Mouse (Mus musculus): Measurements from ENCODE around the gene Urad.

Gene Urad

GRCm38 (mm10) chr5:147322183-147322582 lies at the start of gene Urad:
Gene Urad, minus strand, starts transcription at chr5:147322440.
- in situ Hi-C loops (cut with MboI; ENCODE audit: low pct_unique_long_range_greater_than_20kb in 1 of 2, low sequenced_read_pairs in 2 of 2, unreplicated experiment in 1 of 2) = loop anchor here (10.0 to 25.0 kb wide), 3 partner anchors 197 to 635 kb away; no protein-coding TSS in a partner anchor

- in situ Hi-C loops (cut with MboI; ENCODE audit: low pct_unique_long_range_greater_than_20kb in 1 of 2, low sequenced_read_pairs in 2 of 2, unreplicated experiment in 1 of 2) = no loop called here
Observed at GRCm38 (mm10) chr5:147370276-147370675, 48.0 kb upstream of the Urad start.

DNA sequence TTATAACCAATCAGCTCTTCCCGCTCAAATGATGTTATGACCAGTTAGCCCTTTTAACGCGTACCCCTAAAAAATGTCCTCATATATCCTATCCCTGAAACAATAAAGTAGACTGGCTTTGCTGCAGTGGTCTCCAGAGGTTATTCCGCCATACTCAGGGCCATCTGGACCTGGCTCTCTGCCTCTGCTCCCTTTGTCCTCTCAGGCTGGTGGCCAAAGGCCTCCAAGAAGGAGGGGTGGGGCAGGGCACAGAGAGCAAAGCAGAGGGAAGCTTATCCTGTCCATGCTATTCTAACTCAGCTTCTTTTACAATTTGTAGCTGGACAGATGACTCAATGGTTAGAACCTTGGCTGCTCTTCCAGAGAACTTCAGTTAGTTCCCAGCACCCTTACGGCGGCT lies 46.0 kb upstream of the Urad start:
- in situ Hi-C loops (cut with MboI; ENCODE audit: low pct_unique_long_range_greater_than_20kb in 1 of 2, low sequenced_read_pairs in 2 of 2, unreplicated experiment in 1 of 2) = no loop called here

GRCm38 (mm10) chr5:147365995-147366765 lies 43.9 kb upstream of the Urad start:
- in situ Hi-C loops (cut with MboI; ENCODE audit: low pct_unique_long_range_greater_than_20kb in 1 of 2, low sequenced_read_pairs in 2 of 2, unreplicated experiment in 1 of 2) = no loop called here

GRCm38 (mm10) chr5:147363054-147363453 lies 40.8 kb upstream of the Urad start:
- in situ Hi-C loops (cut with MboI; ENCODE audit: low pct_unique_long_range_greater_than_20kb in 1 of 2, low sequenced_read_pairs in 2 of 2, unreplicated experiment in 1 of 2) = no loop called here

GRCm38 (mm10) chr5:147358481-147358880 lies 36.2 kb upstream of the Urad start:
- in situ Hi-C loops (cut with MboI; ENCODE audit: low pct_unique_long_range_greater_than_20kb in 1 of 2, low sequenced_read_pairs in 2 of 2, unreplicated experiment in 1 of 2) = no loop called here

- in situ Hi-C loops (cut with MboI; ENCODE audit: low pct_unique_long_range_greater_than_20kb in 1 of 2, low sequenced_read_pairs in 2 of 2, unreplicated experiment in 1 of 2) = no loop called here
Observed at GRCm38 (mm10) chr5:147357536-147357935, 35.3 kb upstream of the Urad start.

DNA sequence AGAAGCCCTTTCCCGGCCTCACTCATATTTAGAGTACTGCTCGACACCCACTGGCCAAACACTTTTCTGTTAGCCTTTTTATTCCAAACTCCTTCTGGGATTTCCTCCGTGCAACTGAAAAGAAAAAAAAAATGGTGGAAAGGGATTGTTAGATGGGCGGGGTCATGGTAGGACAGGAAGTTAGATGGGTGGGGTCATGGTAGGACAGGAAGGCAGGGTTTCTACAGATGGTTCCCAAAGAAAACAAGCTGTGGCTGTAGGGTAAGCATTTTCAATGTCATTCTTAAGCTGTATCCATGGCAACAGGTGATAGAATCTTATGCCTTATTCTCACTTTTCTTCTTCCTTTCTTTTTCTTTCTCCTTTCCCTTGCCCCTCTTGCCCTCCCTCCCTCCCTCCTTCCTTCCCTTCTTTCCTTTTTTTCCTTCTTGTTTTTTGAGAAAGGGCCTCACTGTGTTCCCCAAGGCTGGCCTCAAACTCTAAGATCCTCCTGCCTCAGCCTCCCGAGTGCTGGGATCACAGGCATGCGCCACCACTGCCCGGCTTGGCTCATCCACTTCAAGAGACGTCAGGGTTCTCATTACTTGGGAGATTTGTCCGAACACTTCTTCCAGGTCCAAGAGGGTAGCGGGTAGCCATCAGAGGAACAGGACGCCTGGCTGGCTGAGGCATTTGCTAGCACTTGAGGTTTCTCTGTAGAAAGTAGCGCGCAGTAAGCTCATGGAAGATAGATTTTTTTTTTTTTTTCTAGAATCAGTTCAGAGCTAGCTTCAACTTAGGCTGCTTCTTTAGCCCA lies 34.2 kb upstream of the Urad start:
- in situ Hi-C loops (cut with MboI; ENCODE audit: low pct_unique_long_range_greater_than_20kb in 1 of 2, low sequenced_read_pairs in 2 of 2, unreplicated experiment in 1 of 2) = no loop called here

DNA sequence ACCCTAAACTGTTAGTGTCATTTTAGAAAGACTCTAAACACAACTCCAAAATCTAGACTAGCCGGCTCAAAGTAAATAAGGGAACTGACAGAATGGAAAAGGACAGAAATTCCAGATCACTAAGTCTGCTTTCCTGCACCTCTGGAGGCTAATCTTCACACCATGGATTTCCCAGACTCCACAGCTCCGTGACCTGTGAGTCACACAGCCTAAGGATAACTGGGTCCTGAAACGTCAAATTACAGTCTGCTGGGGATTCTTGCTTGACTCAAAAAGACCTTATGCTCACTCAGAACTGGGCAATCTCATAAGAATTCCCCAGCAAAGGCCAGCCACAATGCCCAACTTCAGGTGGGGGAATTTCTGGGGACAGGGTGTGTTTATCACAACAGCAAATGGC lies 33.5 kb upstream of the Urad start:
- in situ Hi-C loops (cut with MboI; ENCODE audit: low pct_unique_long_range_greater_than_20kb in 1 of 2, low sequenced_read_pairs in 2 of 2, unreplicated experiment in 1 of 2) = no loop called here

DNA sequence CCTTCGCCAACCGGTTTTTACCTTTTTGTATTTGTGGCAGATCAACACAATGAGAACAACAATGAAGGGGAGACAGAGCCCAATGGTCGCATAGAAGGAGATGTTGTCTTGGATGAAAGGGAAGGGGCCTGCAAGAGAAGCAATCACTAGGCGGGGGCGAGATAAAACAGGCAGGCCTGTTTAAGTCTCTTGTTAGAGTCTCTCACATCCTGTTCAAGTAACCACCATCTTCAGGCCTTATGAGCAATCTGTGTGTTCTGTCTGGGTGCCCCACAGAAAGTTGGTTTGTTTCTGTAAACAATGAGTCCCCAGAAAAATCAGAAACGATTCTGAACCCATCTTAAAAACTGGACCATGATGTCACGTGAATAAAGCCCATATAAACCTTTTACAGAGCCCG lies 32.7 kb upstream of the Urad start:
- in situ Hi-C loops (cut with MboI; ENCODE audit: low pct_unique_long_range_greater_than_20kb in 1 of 2, low sequenced_read_pairs in 2 of 2, unreplicated experiment in 1 of 2) = no loop called here

GRCm38 (mm10) chr5:147354161-147354780 lies 32.0 kb upstream of the Urad start:
- in situ Hi-C loops (cut with MboI; ENCODE audit: low pct_unique_long_range_greater_than_20kb in 1 of 2, low sequenced_read_pairs in 2 of 2, unreplicated experiment in 1 of 2) = no loop called here

DNA sequence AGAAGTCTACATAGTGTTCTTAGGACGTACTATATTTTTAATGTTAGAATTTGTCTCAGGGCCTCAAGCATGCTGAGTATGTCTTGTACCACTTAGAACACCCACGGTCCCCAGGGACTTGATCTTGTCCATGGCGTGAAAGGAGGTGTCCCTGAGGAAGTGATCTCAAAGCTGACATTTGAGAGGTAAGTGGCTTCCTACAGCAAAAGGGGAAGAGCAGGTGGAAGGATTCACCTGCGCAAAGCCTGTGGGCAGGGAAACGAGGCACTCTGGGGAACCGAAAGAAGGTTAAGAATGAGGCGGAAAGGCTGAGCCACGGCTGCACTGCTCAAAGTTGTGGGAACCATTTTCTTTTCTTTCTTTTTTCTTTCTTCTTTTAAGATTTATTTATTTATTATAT lies 29.7 kb upstream of the Urad start:
- in situ Hi-C loops (cut with MboI; ENCODE audit: low pct_unique_long_range_greater_than_20kb in 1 of 2, low sequenced_read_pairs in 2 of 2, unreplicated experiment in 1 of 2) = no loop called here

DNA sequence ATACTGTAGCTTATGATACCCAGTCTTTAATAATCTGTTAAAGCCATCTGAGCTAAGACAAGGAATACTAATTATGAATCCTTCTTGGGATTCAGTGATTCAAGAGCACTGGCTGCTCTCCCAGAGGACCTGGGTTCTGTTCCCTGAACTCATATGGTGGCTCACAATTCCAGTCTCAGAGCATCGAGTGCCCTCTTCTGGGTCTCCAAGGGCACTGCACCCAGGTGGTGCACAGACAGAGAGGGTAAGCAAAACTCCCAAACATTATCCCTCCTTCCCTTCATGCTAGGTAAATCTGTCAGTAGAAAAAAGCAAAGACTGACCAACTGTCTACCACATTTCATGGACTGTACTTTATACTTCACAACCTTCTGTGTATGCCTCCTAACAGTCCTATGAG lies 23.7 kb upstream of the Urad start:
- in situ Hi-C loops (cut with MboI; ENCODE audit: low pct_unique_long_range_greater_than_20kb in 1 of 2, low sequenced_read_pairs in 2 of 2, unreplicated experiment in 1 of 2) = no loop called here

- in situ Hi-C loops (cut with MboI; ENCODE audit: low pct_unique_long_range_greater_than_20kb in 1 of 2, low sequenced_read_pairs in 2 of 2, unreplicated experiment in 1 of 2) = no loop called here
Observed at GRCm38 (mm10) chr5:147343904-147344303, 21.7 kb upstream of the Urad start.

DNA sequence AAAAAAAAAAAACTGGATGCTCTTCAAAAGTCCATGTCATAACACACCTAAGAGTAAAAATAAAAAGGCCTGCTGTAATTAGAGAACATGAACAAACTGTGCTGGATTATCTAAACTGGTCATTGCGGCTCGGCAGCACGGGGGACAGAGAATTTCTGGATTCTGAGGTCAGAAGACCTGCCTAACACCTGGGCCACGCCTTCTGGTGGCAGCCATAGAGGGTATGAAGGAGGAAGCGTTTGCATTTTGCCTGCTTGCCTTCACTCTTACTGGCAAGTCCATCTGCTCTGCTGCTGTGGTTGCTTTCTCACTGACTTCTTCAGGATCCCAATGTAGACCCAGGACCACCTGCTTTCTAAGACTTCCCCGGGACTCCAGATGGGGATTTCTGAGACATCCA lies 20.7 kb upstream of the Urad start:
- in situ Hi-C loops (cut with MboI; ENCODE audit: low pct_unique_long_range_greater_than_20kb in 1 of 2, low sequenced_read_pairs in 2 of 2, unreplicated experiment in 1 of 2) = no loop called here

DNA sequence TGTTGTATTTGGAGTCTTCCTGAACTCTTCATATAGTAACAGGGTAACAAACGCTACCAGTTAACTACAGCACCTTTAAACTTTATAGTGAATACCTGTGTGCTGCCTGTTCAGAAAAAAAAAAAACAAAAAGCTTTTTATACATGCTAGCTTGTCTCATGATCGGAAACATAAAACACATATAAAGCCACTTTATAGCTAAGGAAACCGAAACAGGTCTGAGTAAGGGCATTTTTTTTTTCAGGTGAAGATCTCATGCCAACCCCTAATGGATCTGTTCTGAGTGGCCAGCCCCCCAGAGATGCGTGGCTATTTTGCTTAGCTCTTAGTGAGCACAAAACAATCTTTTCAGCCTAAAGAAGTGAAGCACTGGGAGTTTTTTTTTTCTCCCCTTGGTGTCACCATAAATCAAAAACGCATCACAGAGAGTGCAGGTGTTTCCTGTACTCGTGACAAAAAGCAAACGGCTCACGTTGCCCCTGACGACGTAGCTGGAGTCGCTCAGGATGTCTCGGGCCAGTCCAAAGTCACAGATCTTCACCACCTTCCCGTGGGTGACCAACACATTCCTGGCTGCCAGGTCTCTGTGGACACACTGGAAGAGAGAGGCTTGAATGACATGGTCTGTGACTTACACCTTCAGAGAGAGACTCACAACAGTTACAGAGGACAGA lies 18.6 kb upstream of the Urad start:
- in situ Hi-C loops (cut with MboI; ENCODE audit: low pct_unique_long_range_greater_than_20kb in 1 of 2, low sequenced_read_pairs in 2 of 2, unreplicated experiment in 1 of 2) = no loop called here

DNA sequence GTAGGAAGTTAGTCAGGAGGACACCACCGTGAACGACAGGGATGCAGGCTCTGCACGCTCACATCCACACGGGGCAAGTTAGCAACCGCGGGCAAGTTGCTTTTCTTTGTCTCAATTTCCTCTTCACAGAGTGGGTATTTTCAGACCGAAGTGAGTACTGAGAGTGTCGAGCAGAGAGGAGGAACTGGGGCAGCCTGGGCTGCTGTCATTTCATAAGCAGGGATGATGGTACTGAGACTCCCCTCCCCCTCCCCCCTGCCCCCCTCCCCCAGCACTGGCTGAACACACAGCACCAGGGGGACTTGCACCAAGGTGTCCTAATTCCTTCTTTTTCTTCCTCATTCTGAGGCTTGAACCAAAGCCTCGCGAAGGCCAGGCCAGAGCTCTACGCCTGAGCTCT lies 17.3 kb upstream of the Urad start:
- in situ Hi-C loops (cut with MboI; ENCODE audit: low pct_unique_long_range_greater_than_20kb in 1 of 2, low sequenced_read_pairs in 2 of 2, unreplicated experiment in 1 of 2) = no loop called here

- in situ Hi-C loops (cut with MboI; ENCODE audit: low pct_unique_long_range_greater_than_20kb in 1 of 2, low sequenced_read_pairs in 2 of 2, unreplicated experiment in 1 of 2) = no loop called here
Observed at GRCm38 (mm10) chr5:147338967-147339366, 16.7 kb upstream of the Urad start.

DNA sequence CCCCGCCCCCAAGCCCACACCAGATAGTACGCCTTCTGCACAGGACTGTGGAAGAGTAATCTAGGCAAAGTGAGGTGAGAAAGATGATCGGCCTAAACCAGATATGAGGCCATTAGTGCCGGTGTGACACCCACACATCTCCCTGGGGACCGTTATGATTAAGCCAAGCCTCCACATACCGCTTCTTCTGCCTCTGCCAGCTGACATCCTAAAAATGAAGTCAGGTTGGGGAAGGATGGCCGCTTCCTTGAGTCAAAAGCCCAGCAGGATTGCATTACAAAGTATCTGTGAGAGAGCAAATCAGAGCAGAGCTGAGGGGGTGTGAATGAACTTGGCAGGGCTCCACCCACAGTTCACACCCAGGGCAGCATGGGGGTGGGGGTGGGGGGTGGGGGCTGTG lies 10.5 kb upstream of the Urad start:
- in situ Hi-C loops (cut with MboI; ENCODE audit: low pct_unique_long_range_greater_than_20kb in 1 of 2, low sequenced_read_pairs in 2 of 2, unreplicated experiment in 1 of 2) = no loop called here

All from mouse embryonic stem cell (cell line).